Mouse (Mus musculus): ENCODE measurements at regions not wholly inside any gene's neighbourhood (a gene's known extent, or its start where the extent isn't known, plus 50 kb on each side); places are given as distances from the start of the nearest gene placed in this dataset.

GRCm38 (mm10) chr4:88941955-88942354 is 62.0 kb upstream of the Ifne start:
- no peak for DNase-seq (ENCODE audit: low read depth, low spot score)

DNA sequence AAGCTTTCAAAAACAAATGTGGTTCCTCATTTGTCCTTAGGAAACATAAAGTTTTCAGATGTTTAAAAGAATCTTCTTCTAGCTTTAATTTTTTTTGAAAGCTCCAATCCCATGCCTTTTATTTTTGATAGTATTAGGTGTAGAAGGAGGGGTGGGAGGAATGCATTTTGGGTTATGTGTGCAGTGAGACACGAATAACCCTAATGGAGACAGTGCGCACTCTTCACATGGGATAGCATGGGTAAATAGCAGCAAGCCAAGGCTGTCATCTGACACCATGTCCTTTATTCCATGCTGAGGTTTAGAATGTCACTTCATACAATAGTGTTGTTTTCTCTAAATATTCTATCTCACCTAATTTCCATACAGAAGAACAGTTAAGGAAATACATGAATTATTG is 60.7 kb upstream of the Ifne start:
- no peak for DNase-seq (ENCODE audit: low read depth, low spot score)

DNA sequence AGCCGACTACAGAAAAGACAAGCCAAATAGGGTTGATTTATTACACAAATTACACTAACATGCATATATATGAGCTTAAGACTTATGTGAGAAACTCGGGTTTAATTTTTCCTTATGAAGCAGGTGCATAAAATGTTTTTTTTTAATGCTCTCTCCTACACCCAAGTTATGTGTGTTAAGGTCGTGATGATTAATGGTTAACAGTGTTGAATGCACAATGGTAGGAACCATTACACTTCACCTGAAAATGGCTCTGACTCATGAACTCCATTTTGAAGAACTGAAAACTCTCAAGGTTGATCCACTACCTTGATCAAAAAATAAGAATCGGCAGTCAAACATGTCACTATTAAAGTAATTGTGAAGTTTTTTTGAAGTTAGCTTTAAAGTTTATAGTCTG is 59.4 kb upstream of the Ifne start:
- DNase-seq (ENCODE audit: low read depth, low spot score), result no peak

GRCm38 (mm10) chr4:88938712-88939032 is 58.7 kb upstream of the Ifne start:
- peak; percentile 46 for DNase-seq (ENCODE audit: low read depth, low spot score)

GRCm38 (mm10) chr4:88937866-88938711 is 58.1 kb upstream of the Ifne start:
- DNase-seq (ENCODE audit: low read depth, low spot score), result peak; percentile 27

DNA sequence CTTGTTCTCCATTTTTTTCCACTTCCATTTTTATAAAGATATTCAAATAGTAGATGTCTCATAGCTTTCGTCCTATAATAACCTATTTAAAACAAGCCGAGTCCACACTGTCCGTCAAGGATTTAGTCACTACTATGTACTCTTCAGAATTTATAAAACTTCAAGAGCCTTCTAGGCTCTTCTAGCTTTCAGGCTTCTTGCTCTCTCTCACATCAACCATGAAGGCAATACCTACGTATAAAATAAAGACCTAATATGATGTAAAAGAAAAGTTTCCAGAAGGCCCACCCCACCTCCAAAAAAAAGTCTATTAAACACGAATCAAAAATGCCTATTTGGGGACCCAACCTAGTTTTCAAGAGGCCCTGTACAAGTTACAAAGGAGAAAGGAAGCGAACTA is 57.0 kb upstream of the Ifne start:
- DNase-seq (ENCODE audit: low read depth, low spot score), result no peak

DNA sequence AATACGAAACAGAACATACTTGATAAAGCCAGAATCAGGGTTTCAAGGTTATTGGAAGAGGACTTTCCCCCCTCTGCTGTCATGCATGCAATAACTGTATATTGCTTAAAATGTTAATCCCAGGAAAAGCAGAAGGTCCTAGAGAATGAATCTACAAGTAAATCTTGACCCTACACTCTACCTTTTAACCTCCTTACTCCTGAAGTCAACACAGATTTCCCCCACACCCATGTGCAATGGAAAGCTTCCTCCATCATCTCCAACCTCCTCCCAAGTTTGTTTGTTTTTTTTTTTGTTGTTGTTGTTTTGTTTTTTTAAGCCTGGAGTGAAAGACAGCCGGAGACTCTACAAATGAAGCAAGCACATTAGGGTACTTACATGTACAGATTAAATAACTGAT is 55.9 kb upstream of the Ifne start:
- no peak for DNase-seq (ENCODE audit: low read depth, low spot score)

DNA sequence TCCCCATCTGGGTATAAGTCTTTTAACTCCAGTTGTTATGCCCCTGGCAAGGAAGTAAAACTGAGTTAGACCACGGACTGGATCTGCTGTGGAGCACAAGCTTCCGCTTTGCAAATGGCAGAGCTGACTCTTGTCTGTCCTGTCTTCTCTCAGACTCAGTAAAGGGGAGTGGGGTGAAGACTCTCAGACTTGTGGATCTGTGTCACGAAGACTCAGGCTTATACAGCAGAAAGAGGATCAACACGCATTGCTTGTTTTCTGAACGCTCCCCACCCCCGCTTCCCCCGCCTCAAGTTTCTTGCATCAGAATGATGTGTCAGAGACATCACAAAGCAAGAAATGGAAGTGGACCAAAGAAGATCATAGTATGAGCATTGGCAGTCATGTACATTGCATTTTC is 55.3 kb upstream of the Ifne start:
- no peak for DNase-seq (ENCODE audit: low read depth, low spot score)

- no peak for DNase-seq (ENCODE audit: low read depth, low spot score)
Measured at GRCm38 (mm10) chr4:88934266-88935025, 54.4 kb upstream of the Ifne start.

- no peak for DNase-seq (ENCODE audit: low read depth, low spot score)
Measured at GRCm38 (mm10) chr4:88931217-88931616, 51.2 kb upstream of the Ifne start.
